Mouse (Mus musculus) CD4-positive, CD25-positive, alpha-beta regulatory T cell, adult 4 months (primary cell): ENCODE measurements around the gene Gm5930. TPM values are rescaled to one million over a fixed set of nuclear protein-coding genes. Genes with fewer than 3 reads are reported as not detected.
"Not testable (repeated sequence)": the region's sequence is repeated elsewhere in the genome, so short reads cannot be mapped to it uniquely, and the experiment has no call there.

Source experiments
- ATAC-seq: one replicate; pipeline ENCODE4 v1.8.0; 2017
- polyA plus RNA-seq, 2 experiments: library from polyadenylated mRNA; unstranded; fragments of 100-300 nt; shearing (Covaris generic); gene quantifications; one replicate each; pipeline ENCODE4 v1.2.1; 2017

Gene Gm5930
- polyA plus RNA-seq: not detected

GRCm38 (mm10) chr14:44338484-44338883 is at the start of gene Gm5930:
TSS of gene Gm5930 (minus strand) at chr14:44338584.
- ATAC-seq: not testable (repeated sequence)

GRCm38 (mm10) chr14:44384233-44384632 is 45.8 kb upstream of the Gm5930 start:
- ATAC-seq: not testable (repeated sequence)

GRCm38 (mm10) chr14:44365057-44365456 is 26.7 kb upstream of the Gm5930 start, which contains the start of gene Gm8229:
TSS of gene Gm8229 (plus strand) at chr14:44365357.
- ATAC-seq: not testable (repeated sequence)

GRCm38 (mm10) chr14:44362301-44362700 is 23.9 kb upstream of the Gm5930 start:
- ATAC-seq: not testable (repeated sequence)

GRCm38 (mm10) chr14:44361416-44361815 is 23.0 kb upstream of the Gm5930 start:
- ATAC-seq: not testable (repeated sequence)

GRCm38 (mm10) chr14:44312049-44312448 is 26.3 kb downstream of the Gm5930 start:
- not testable (repeated sequence) for ATAC-seq

GRCm38 (mm10) chr14:44285280-44285679 is 53.1 kb downstream of the Gm5930 start, which contains the start of gene Gm8220:
TSS of gene Gm8220 (plus strand) at chr14:44285580.
- not testable (repeated sequence) for ATAC-seq

Other genes with a start within 250 kb of the Gm5930 start
- 1 to 10 TPM in 1 of 2 experiments, not detected in 1; 1.4 TPM for gene Ear2, start 235.9 kb downstream of the Gm5930 start, polyA plus RNA-seq
- gene Gm3327, start 214.7 kb downstream of the Gm5930 start, polyA plus RNA-seq: not detected
- gene Gm8212, start 140.9 kb downstream of the Gm5930 start, polyA plus RNA-seq: not detected
- not detected for gene 4930503E14Rik, start 125.3 kb downstream of the Gm5930 start, polyA plus RNA-seq
- not detected for gene Gm8220, start 53.0 kb downstream of the Gm5930 start, polyA plus RNA-seq
- not detected for gene Gm8229, start 26.8 kb upstream of the Gm5930 start, polyA plus RNA-seq
- gene Gm3371, start 72.1 kb upstream of the Gm5930 start, polyA plus RNA-seq: not detected
- not detected for gene Gm8232, start 95.1 kb upstream of the Gm5930 start, polyA plus RNA-seq
- gene BC061237, start 153.9 kb upstream of the Gm5930 start, polyA plus RNA-seq: not detected
- gene Gm17093, start 179.7 kb upstream of the Gm5930 start, polyA plus RNA-seq: not detected
- gene Gm8247, start 244.6 kb upstream of the Gm5930 start, polyA plus RNA-seq: not detected